Mouse (Mus musculus) midbrain, embryonic 10.5 days (tissue): ENCODE measurements around the gene Zyg11b. TPM values are rescaled to one million over a fixed set of nuclear protein-coding genes. Genes with fewer than 3 reads are reported as not detected.

Experiments used
- DNase-seq: peaks from one replicate; pipeline ENCODE4 v3.0.0-alpha.2; 2017; ENCODE audit warnings: low spot score
- H3K27ac ChIP-seq: fragments of 300-500 bp; sonication (generic); replicated peaks from 2 replicates; pipeline ENCODE4 v1.5.1; 2016; ENCODE audit warnings: mild to moderate bottlenecking
- H3K27me3 ChIP-seq: fragments of 300-500 bp; sonication (generic); 2 replicates; pipeline ENCODE4 v1.6.1; 2016; ENCODE audit warnings: low read depth, mild to moderate bottlenecking; ENCODE audit not compliant: poor library complexity, severe bottlenecking
- H3K36me3 ChIP-seq: fragments of 300-500 bp; sonication (generic); 2 replicates; pipeline ENCODE4 v1.6.1; 2016; ENCODE audit warnings: mild to moderate bottlenecking, moderate library complexity
- H3K4me1 ChIP-seq: fragments of 300-500 bp; sonication (generic); 2 replicates; pipeline ENCODE4 v1.6.1; 2016
- H3K4me3 ChIP-seq: fragments of 300-500 bp; sonication (generic); 2 replicates; pipeline ENCODE4 v1.5.1; 2016; ENCODE audit warnings: mild to moderate bottlenecking, moderate library complexity
- H3K9me3 ChIP-seq: fragments of 300-500 bp; sonication (generic); replicated peaks from 2 replicates; pipeline ENCODE4 v1.6.1; 2016; ENCODE audit warnings: mild to moderate bottlenecking
- WGBS: fragments of 180-500 bp; shearing (Covaris S2); methylation state at CpG from one replicate; pipeline ENCODE4 v1.1.7; 2016; 5-methylcytosine and 5-hydroxymethylcytosine counted together
- polyA plus RNA-seq: library from polyadenylated mRNA; unstranded; fragments of >200 nt; fragmentation: Nextera tagmentation; extraction: Ambion mirVana; gene quantifications from 2 replicates; pipeline ENCODE4 v1.2.1, GENCODE M21; 2016

Zyg11b gene
- polyA plus RNA-seq, 1 experiment from 2014 or later, result 13.2 TPM

GRCm38 (mm10) chr4:108310706-108311105, 9.8 kb upstream of the Zyg11b start:
- H3K4me3 ChIP-seq, result no peak overlapping the region
- H3K27ac ChIP-seq, result no peak overlapping the region
- H3K4me1 ChIP-seq, result no peaks in the 10 kb centered on the region
- H3K36me3 ChIP-seq, result no peaks in the 10 kb centered on the region
- peaks cover 13% of the 10 kb centered on the region for H3K9me3 ChIP-seq
- DNase-seq, result no peak
- WGBS, result 81% methylated on average over 6 of the region's 6 CpGs
- H3K27me3 ChIP-seq, result no peaks in the 10 kb centered on the region

GRCm38 (mm10) chr4:108302296-108302890, 1.5 kb upstream of the Zyg11b start:
- 79% methylated on average over 5 of the region's 5 CpGs for WGBS
- peaks cover under 1% of the 10 kb centered on the region; the same call in 1 of the 2 replicates for H3K36me3 ChIP-seq
- H3K9me3 ChIP-seq, result peaks cover 12% of the 10 kb centered on the region; the same call in 1 of the 2 replicates
- DNase-seq, result no peak
- H3K4me3 ChIP-seq, result no peak overlapping the region
- no peak overlapping the region for H3K27ac ChIP-seq
- H3K27me3 ChIP-seq, result no peaks in the 10 kb centered on the region
- peaks cover 25% of the 10 kb centered on the region for H3K4me1 ChIP-seq

GRCm38 (mm10) chr4:108300266-108300665, 630 bp downstream of the Zyg11b start:
- 2% methylated on average over 14 of the region's 14 CpGs for WGBS
- no peak for DNase-seq
- Histone ChIP-seq H3K4me3 (peak overlapping the region; percentile 81), H3K27me3 (no peaks in the 10 kb centered on the region), H3K36me3 (peaks cover 17% of the 10 kb centered on the region), H3K4me1 (peaks cover 25% of the 10 kb centered on the region), H3K9me3 (peaks cover 3% of the 10 kb centered on the region; the same call in 1 of the 2 replicates), H3K27ac (peak overlapping the region; percentile 97)

- Histone ChIP-seq H3K4me3 (no peak overlapping the region), H3K4me1 (no peaks in the 10 kb centered on the region), H3K27ac (no peak overlapping the region), H3K36me3 (peaks cover 18% of the 10 kb centered on the region), H3K27me3 (no peaks in the 10 kb centered on the region), H3K9me3 (no peaks in the 10 kb centered on the region)
- WGBS, result 93% methylated on average over 3 of the region's 3 CpGs
- no peak for DNase-seq
These were observed 23.9 kb downstream of the Zyg11b start for GRCm38 (mm10) chr4:108276973-108277372.

GRCm38 (mm10) chr4:108272286-108272685, 28.6 kb downstream of the Zyg11b start:
- WGBS, result 78% methylated on average over 4 of the region's 4 CpGs
- H3K27me3 ChIP-seq, result no peaks in the 10 kb centered on the region
- no peak overlapping the region for H3K4me3 ChIP-seq
- DNase-seq, result no peak
- H3K36me3 ChIP-seq, result peaks cover 36% of the 10 kb centered on the region
- no peak overlapping the region for H3K27ac ChIP-seq
- no peaks in the 10 kb centered on the region for H3K9me3 ChIP-seq
- no peaks in the 10 kb centered on the region for H3K4me1 ChIP-seq

GRCm38 (mm10) chr4:108265774-108266173, 35.1 kb downstream of the Zyg11b start:
- Histone ChIP-seq H3K4me1 (no peaks in the 10 kb centered on the region), H3K4me3 (no peak overlapping the region), H3K9me3 (no peaks in the 10 kb centered on the region), H3K36me3 (peaks cover 62% of the 10 kb centered on the region), H3K27me3 (no peaks in the 10 kb centered on the region), H3K27ac (no peak overlapping the region)
- WGBS, result 97% methylated on average over 7 of the region's 7 CpGs
- no peak for DNase-seq

- no peak for DNase-seq
- Histone ChIP-seq H3K27me3 (no peaks in the 10 kb centered on the region), H3K27ac (no peak overlapping the region), H3K4me1 (no peaks in the 10 kb centered on the region), H3K9me3 (no peaks in the 10 kb centered on the region), H3K4me3 (no peak overlapping the region), H3K36me3 (peaks cover 95% of the 10 kb centered on the region)
- WGBS, result 91% methylated on average over 6 of the region's 6 CpGs
These were observed 47.6 kb downstream of the Zyg11b start for GRCm38 (mm10) chr4:108253317-108253716.

- H3K27me3 ChIP-seq, result no peaks in the 10 kb centered on the region
- DNase-seq, result no peak
- WGBS, result 97% methylated on average over 9 of the region's 9 CpGs
- no peaks in the 10 kb centered on the region for H3K9me3 ChIP-seq
- H3K27ac ChIP-seq, result no peak overlapping the region
- H3K36me3 ChIP-seq, result peaks cover 78% of the 10 kb centered on the region
- H3K4me3 ChIP-seq, result no peak overlapping the region
- H3K4me1 ChIP-seq, result no peaks in the 10 kb centered on the region
These were observed 50.4 kb downstream of the Zyg11b start for GRCm38 (mm10) chr4:108250501-108250900.

- Histone ChIP-seq H3K27me3 (no peaks in the 10 kb centered on the region), H3K4me3 (no peak overlapping the region), H3K36me3 (peaks cover 78% of the 10 kb centered on the region), H3K4me1 (no peaks in the 10 kb centered on the region), H3K9me3 (no peaks in the 10 kb centered on the region), H3K27ac (no peak overlapping the region)
- DNase-seq, result no peak
- 95% methylated on average over 3 of the region's 3 CpGs for WGBS
These were observed 51.6 kb downstream of the Zyg11b start for GRCm38 (mm10) chr4:108249314-108249713.

- Histone ChIP-seq H3K27ac (no peak overlapping the region), H3K4me3 (no peak overlapping the region), H3K9me3 (no peaks in the 10 kb centered on the region), H3K27me3 (no peaks in the 10 kb centered on the region), H3K4me1 (no peaks in the 10 kb centered on the region), H3K36me3 (peaks cover 73% of the 10 kb centered on the region)
- no peak for DNase-seq
- WGBS, result 91% methylated on average over 3 of the region's 3 CpGs
These were observed 67.2 kb downstream of the Zyg11b start for GRCm38 (mm10) chr4:108233654-108234053.

- Histone ChIP-seq H3K4me3 (no peak overlapping the region), H3K27me3 (peaks cover 11% of the 10 kb centered on the region), H3K9me3 (no peaks in the 10 kb centered on the region), H3K27ac (no peak overlapping the region), H3K4me1 (peaks cover 11% of the 10 kb centered on the region), H3K36me3 (no peaks in the 10 kb centered on the region)
- 46% methylated on average over 3 of the region's 3 CpGs for WGBS
- no peak for DNase-seq
These were observed 75.5 kb downstream of the Zyg11b start for GRCm38 (mm10) chr4:108225341-108225872.

- Histone ChIP-seq H3K36me3 (no peaks in the 10 kb centered on the region), H3K27me3 (peaks cover 40% of the 10 kb centered on the region), H3K9me3 (no peaks in the 10 kb centered on the region), H3K4me3 (no peak overlapping the region), H3K27ac (no peak overlapping the region), H3K4me1 (peaks cover 23% of the 10 kb centered on the region)
- no peak for DNase-seq
- 92% methylated on average over 5 of the region's 5 CpGs for WGBS
These were observed 78.4 kb downstream of the Zyg11b start for GRCm38 (mm10) chr4:108222507-108222906.

- Histone ChIP-seq H3K4me3 (no peak overlapping the region), H3K9me3 (no peaks in the 10 kb centered on the region), H3K27me3 (peaks cover 68% of the 10 kb centered on the region), H3K36me3 (no peaks in the 10 kb centered on the region), H3K27ac (no peak overlapping the region), H3K4me1 (peaks cover 17% of the 10 kb centered on the region)
- DNase-seq, result peak; percentile 19
- 9% methylated on average over 9 of the region's 9 CpGs for WGBS
These were observed 81.9 kb downstream of the Zyg11b start for GRCm38 (mm10) chr4:108219019-108219418.
